Mouse (Mus musculus) right cerebral cortex, postnatal 4 days (tissue): ENCODE results near the gene Tspan11.
A peak's percentile ranks its signal among the peaks of the same experiment; 100 is the strongest.

Experiments
- DNase-seq: peaks from one replicate; pipeline ENCODE4 v3.0.0-alpha.2; 2022

Gene Tspan11

DNA sequence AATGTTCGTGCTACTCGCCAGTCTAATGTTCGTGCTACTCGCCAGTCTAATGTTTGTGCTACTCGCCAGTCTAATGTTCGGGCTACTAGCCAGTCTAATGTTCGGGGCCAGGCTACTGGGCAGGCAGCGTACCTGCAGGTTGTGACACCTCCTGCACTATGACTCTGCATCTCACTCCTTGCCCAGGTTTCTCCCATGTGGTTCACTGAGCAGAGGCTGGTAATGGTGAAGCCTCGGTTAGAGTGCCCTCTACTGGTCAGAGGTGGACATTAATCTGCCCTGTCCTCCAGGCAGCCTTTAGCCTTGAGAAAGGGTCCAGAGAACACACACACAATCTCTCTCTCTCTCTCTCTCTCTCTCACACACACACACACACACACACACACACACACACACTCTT lies 58.3 kb downstream of the Tspan11 start:
- DNase-seq, result peak; percentile 78

DNA sequence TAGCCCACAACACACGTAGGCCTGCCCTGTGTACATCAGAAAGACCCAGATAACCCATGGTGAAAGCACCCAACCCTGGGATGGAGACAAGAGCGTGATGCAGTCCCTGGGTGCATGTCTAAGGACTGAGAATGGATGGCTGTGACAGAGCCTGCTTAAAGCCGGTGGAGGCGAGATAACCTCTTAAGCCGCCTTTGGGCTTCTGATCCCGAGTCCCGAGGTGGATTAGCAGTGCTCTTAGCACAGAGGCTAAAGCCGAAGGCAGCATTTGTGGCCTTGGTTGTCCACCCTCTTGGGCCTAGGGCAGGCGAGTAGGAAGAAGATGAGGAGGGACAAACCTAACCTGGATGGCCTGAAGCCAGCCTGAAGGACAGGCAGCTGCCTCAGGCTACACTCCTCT lies 61.3 kb downstream of the Tspan11 start:
- no peak for DNase-seq

DNA sequence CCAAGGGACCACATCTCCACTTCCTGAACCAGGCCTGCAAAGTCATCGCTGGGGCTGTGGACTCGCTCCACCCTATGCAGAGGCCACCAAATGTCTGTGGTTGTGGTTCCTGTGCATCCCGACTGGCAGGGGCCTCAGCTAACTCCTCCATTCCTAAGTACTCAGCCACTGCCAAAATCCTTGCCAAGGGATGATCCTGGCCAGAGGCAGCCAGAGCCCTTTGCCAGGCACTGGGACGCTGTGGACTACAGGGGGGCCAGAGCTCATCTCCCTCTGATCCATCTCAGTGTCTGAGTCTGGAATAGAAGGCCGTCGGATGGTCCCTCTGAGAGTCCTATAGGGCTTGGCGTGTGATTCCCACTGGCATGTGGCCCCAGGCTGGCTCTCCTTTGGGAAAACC lies 62.5 kb downstream of the Tspan11 start:
- DNase-seq, result no peak

DNA sequence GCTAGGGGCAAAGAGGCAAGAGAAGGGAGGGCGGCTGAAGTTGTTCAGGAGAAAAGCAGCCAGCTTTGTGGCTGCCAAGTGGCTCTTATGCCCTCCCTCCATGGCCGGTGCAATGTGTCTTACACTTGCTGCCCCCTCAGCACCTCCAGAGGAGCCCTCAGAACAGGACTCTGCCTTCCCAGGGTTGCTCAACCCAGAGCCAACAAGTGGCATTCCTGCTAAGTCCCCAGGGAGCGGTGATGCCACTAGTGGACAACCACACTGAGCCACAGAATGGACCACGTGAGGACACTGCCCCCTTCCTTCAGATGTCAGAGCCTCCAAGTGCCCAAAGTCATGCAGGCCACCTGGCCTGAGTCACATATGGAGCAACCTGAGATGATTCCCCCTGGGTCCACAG lies 65.7 kb downstream of the Tspan11 start:
- no peak for DNase-seq

DNA sequence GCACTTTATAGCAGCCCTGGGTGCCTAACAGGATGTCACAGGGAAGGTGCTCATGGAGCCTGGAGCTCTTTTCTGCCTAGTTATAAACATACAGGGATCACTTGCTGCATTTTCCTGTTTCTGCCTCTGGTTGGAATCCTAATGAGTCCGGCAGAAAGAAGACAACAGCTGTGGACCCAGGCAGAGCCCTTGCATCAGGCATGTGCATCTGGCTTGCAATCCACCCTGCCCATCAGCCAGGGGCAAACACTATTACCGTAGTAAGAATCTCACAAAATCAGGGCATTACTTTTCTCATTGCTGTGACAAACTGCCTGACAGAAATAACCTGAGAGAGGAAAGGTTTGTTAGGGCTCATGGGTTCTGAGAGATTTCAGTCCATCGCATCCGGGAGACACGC lies 68.8 kb downstream of the Tspan11 start:
- no peak for DNase-seq

DNA sequence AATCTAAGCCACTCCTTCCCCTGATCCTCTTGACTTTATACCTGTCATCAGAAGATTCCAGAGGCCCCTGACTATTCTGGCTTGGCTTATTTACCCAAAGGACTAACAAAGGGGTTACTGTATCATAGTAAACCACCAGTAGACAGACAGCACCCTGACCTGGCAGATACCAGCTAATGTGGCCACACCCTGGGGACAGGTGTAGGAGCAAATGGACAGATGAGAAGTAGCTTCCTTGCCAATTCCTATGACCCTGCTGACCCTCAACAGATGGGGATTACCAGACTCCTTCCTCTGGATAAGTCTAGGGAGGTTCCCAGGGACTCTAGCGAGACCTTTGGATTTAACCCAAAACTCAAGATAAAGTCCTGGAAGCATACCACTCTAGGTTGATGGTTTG lies 72.8 kb downstream of the Tspan11 start:
- DNase-seq, result no peak

DNA sequence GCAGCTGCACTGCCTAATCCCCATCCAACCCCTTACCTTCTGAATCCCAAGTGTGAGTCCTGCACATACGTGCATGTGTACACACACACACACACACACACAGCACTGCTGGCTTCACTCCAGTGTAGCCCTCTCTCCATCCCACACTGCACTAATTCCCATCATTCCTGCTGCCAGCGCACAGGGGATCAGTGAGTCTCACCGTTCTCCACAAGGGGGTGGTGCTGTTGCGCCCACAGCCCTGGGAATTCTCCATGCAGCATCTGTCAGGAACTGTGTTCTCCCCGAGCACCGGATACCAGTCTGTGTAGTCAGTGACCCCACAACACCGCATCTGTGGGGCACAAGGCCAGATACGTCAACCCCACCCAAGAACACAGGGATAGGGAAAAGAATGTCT lies 78.1 kb downstream of the Tspan11 start:
- peak; percentile 62 for DNase-seq

DNA sequence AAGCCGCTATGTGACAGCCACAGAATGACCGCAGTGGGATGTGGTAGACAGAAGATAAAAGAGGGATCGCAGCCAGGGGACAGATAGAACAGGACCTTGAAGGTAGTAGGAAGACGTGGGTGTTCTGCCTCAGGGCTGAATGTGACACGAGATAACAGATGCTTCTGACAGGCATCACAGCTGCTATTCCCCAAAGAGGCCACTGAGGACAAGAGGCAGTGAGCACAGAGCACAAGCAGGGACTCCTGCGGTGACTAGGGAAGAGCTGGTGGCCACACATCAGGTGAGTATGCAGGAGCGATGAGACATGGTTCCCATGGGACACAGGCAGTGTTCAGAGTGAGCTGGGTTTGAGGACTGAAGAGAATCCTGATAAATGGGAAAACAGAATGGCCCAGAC lies 82.3 kb downstream of the Tspan11 start:
- no peak for DNase-seq

DNA sequence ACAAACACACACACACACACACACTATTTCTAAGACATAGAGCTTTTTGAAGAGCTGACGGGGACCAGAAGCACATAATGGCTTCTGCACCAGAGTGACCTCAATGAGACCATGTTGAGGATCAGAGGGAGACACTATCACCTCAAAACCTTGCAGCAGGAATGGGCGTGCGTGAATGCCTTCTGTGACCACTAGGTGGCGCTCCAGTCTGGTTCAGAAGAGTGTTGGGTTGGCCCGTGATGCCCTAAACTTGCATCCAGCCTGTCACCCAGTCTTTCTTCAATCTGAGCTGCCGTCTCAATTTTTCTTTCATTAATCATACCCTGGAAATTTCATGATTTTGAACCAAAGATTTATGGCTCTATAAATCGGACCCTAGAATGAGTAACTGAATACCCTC lies 82.7 kb downstream of the Tspan11 start:
- peak; percentile 89 for DNase-seq

DNA sequence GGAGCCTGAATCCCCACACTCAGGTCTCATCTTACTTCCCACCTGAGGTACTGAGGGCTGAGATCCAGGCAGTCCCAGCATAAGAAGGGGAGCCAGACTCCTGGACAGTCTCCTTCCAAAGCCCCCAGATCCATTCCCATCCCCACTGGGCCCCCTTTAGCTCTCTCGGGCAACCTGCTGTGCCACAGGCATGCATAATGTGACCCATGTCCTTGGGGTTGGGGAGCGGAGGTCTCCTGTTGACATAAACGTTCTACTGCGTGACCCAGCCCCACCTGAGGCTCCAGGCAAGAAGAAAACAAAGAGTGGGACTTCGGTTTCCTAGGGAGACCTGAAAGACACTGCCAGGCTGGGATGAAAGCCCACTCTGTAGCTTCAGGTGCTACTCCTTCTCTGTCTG lies 83.5 kb downstream of the Tspan11 start:
- DNase-seq, result no peak

DNA sequence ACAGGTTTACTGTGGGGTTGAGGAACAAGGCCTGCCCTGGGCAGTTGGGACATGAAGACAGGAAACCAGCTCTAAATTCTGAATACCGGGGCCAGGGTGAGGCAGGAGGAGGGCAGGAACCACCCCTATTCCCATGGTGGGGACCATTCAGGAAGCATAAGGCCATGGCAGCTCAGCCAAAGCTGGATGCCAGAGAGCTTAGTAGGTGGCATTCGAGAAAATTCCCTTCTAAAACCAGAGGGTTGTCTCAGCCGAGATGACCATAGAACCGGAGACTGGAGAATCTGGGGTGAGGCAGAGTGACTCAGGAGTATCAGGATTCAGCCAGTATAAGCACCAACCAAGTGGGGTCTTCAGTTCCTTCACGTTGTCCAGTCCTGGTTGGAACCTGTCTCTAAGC lies 84.5 kb downstream of the Tspan11 start:
- DNase-seq, result no peak

DNA sequence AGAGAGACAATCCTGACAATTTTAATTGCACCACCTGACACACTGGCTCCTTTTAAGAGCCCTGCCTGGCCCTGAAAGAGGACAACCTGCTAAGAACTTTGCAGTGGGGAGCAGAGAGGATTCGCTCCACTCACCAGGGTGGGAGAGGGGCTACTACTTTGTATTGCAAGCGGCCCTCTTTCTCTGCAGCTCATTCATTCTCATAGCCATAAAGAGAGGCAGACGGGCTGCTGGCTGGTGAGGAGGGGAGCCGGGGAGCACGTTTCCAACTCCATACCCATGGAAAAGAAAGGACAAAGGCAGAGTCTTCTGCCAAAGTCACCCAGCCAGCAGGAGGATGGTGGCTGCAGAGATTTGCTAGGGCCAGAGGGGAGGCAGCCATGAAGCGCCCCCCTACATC lies 86.2 kb downstream of the Tspan11 start:
- no peak for DNase-seq

DNA sequence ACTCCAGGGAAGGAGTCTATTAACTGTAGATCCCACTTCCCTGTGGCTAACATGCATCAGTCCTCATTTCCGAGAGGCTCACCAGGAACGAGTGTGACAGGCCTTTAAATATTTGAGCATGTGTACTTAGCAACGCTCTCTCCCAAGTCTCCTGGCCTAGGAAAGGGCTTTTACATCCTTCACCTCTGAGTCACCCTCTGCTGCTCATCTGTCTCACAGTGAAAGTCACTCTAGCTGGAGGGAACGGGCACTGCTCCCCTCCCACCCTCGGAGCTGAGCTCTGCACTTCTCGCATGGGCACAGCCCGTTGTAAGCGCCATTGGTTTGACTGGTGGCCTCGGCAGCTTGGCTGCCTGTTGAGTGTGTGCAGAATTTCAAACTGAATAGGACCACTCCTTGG lies 86.6 kb downstream of the Tspan11 start:
- no peak for DNase-seq

DNA sequence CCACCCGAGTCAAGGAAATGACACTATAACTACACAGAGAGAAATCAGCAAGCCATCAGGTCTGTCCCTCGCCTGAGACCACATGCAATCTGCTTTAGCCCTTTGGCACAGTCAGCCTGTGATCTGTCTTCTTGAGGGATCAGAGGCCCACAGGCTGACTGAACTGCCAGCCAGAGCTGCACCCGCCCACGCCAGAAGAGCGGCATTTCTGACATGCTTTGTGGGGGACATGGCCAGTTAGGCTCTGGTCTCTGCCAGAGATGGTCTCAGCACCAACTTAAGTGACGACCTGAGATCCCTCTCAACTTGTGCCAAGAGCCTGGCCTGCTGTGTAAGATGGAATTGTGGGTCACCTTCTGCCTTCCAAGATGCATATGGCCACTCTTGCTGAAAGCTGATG lies 89.3 kb downstream of the Tspan11 start:
- no peak for DNase-seq

DNA sequence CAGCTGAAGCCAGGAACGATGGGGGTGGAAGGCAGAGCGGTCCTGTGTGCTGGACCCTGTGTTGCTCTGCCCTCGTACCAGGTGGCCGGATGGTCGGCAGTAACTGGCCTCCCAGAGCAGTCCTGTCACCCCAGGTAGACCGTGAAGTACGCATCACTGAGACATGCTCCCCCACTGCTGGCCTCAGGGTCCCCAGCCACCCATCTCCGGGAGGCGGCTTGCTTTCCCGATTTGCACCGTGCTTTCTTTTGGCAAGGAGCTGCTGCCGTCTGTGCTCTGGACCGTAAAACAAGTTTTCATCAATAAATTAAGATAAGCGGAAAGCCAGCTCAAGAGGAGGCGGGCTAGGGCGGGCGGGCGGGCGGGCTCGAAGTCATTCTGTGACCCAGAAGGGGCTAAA lies 91.6 kb downstream of the Tspan11 start:
- no peak for DNase-seq

DNA sequence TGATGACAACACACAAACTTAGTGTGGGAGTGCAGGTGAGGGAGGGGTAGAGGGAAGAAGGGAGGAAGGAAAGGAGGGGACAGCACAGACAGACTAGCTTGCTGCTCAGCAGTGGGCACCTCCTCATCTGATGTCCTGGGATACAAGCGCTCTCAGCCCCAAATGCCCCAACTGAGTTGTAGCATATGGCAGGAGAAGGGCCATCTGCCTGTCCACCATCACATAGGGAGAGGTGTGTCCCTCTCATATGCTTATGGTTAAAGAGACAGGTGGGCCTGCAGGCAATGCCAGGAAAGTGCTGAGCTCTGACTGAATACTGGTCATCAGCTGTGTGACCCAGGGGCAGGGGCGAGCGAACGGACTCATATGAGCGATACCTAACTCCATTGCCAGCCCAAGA lies 92.4 kb downstream of the Tspan11 start:
- DNase-seq, result no peak

DNA sequence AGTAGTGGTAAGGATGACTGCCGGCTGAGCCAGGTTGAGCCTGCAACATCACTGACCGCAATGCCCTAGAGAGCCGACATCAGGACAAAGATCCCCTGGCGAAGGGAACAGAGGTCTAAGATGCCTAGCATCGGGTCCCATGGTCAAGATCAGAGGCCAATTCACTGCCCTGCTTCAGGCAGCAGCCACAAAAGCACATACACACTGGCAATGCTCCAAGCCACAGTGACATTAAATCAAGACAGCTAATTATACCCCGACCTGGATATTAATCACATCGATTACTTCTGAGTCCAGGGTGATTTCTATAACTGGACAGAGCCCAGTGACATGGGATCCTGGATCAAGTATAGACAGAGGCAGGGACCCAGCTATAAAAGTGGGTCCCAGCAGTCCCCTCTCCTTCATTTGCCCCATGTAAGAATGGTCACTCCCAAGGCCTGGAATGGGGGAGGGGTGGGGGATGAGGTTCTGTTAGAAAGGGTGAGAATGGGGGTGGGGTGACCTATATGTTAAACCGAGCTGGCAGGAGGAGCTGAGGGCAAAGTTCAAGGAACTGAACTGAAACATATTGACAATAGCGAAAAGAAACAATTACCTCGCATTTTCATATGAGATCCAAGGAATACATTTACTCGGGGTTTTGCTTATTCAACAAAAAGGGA lies 93.1 kb downstream of the Tspan11 start:
- DNase-seq, result no peak

DNA sequence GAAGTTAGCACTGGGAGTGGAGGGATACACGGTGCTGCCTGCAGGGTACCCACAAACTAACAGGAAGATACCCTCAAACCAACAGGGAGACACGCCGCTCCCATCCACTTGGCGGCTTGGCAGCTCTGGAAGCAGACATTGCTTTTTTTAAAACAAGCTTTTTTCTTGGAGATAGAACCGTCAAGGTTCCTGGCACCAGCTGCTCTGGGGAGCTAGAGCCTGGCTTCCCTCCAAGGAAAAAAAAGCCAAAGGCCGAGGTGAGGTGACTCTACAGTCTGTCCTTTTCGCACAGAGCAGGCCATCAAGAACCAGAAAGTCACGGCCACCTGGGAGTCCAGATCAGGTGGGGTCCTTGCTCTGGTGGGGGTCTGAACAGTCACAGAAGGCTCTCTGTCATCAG lies 93.8 kb downstream of the Tspan11 start:
- DNase-seq, result no peak

DNA sequence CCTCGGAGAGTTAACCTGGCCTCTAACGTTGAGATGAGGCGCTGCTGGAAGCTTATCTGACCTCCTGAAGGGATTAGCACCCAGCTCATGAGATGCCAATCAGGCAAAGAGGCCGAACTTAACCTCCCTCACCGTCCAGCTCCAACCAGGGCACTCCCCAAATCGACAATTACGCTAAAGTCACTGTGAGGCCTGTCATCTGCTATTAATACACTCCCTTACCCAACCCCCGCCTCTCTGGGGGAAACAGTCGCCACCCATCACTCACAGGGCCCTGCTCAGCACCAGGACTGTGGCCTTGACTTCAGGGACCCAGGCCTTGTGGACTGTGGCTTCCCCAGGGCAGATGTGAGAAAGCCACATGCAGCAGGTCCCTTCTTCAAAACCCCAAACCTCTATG lies 99.0 kb downstream of the Tspan11 start:
- DNase-seq, result no peak

DNA sequence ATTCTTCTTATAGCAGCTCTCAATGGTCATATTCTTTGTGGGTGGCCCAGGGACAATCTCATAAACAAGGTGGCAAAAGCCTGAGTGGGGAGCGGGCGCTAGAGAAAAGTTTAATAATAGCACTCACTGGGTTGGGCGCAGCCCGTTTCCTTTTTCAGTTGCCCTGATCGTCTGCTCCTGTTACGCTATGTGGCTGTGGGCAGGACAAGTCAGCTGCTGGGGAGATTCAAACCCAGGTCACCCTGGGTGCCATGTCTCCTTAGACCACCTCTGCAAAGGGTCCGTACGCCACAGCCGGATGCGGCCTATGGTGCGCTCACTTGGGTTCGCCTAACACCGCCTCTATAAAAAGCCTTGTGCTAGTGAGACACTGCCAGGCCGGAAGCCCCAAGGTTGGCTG lies 100.0 kb downstream of the Tspan11 start:
- DNase-seq, result no peak

DNA sequence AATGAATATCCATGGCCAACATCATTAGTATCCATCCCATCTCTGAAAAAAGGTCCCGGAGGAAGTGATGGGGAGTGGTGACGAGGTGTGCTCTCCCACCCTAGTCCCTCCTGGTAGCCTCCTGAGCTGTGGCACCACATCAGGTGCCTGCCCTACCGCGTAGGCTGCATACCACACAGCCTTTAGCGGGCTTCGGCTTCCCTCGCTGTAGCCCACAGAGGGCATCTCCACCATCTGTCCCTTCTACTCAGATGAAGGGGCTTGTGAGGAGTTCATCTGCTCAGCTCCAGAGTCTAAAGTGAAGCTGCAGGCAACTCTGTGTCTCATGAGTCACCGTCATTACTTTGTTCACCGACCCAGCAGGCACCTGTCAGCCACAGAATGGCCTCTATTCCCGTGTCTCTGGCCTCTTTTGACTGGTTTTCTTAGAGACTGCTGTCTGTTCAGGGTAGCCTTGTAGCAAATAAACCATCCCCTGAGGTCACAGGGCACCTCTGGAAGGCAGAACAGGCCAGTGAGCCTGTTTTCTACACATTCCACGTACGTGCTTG lies 101.6 kb downstream of the Tspan11 start:
- no peak for DNase-seq

DNA sequence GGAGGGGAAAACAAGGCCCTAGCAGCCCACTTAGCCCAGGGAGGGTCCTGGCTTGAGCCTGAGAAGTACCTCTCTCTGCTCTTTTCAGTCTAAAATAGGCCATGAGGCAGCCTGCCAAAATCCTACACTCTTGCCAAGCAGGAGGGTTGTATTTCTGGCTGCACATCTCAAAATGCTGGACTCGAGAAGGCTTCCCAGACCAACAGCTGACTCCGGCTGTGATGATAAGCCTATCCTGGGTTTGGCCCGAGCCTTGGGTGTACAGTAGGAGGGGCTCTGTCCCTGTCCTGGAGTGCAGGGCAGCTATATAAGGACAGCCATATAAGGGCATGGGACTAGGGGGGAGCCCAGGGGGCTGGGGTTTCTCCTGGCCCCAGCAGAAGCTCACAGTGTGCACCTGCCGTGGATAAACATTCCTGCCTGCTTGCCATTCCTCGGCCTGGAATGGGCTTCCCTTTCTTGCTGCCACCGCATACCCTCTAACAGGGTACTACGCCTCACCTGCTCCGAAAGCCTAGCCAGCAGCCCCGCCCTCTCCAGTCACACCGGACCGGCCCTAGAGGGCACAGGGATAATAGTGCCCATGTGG lies 102.3 kb downstream of the Tspan11 start:
- DNase-seq, result peak; percentile 74

DNA sequence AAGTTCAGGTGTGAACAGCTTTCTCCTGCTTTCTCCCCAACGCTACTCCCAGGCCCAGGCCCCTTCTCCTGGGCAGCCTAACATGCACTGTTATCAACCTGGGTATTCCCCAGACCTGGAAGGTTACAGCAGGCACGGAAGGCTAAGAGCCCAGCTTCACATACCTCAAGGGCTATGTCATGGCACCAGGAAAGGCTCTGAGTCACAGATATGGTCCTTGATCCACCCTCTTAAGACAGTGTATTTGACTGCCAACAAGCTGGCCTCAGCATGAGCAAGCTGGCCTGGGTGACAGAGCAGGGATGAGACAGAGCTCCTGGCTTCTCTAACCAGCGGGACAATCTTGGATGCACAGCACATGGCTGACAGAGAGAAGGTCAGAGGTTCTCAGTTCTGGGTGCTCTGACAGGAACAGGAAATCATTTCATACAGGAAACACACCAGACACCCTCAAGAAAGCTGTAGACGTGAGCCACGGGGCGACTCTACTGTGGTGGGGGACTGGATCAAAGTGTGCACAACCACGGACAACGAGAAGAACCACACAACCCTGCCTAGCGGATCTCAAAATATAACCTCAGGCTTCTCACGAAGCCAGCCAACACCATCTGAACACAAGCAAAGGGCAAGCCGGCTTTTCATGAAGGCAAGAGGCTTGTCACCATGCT lies 104.3 kb downstream of the Tspan11 start:
- DNase-seq, result no peak

DNA sequence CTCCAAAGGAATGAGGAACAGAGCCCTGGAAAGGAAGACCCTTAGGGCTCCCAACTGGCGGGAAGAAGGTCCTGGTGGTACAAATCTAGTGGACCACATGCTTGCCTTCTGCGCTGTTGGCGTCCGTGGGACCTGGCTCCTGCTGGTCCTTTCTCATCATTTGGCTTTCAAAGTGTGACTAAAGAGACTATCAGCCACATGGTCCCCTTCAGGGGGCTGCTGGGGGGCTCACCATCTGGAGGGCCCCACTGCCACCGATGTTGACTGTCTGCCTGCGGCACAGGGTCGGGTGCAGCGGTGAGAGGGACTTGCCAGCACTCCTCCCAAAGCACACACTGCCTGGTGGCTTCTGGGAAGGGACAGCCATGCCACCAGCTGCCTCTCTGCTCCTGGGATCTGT lies 105.6 kb downstream of the Tspan11 start:
- DNase-seq, result no peak

DNA sequence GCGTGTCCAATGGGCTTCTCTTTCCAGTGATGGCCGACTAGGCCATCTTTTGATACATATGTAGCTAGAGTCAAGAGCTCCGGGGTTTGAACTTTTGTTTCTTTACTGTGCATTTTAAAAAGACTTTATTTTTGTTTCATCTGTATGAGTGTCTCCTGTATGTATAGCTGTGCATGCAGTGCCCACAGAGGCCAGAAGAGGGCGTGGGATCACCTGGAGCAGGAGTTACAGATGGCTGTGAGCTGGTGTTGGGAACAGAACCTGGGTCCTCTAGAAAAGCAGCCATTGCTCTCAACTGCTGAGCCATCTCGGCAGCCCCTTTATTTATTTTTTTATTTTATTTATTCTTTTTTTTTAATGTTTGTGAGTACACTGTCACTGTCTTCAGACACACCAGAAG lies 109.5 kb downstream of the Tspan11 start:
- no peak for DNase-seq
